Comparison of ENCODE assay signal across 24 mouse cellular contexts in the genomic region with DNA sequence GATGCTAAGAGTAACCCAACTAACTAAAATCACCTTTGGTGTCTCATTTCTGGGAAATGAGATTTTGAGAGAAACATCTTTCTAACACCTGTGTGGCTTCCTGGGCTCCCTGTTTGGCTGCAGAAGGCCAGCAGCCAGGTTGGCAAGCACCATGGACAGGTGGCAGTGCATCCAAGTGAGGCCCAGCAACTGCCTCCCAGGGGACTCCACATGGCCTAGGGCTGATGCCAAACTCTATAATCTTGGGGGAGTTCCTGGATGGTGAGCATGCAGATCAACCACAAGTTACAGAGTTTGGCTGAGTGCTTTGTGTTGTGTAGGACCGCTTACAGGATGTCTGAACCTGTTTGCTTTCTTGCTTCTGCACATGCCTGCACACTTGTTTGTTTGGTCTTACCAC. TPM values are rescaled to one million over a fixed set of nuclear protein-coding genes. Genes with fewer than 3 reads are reported as not detected.
DNase-seq lines count a peak whose midpoint lies in the region; ATAC-seq lines count a peak whose summit lies in the region.
"Had no signal": no experiment of that assay in that cellular context is flagged by ENCODE, and none has a peak within 500 bp of the region (broad histone marks: within the 10 kb centered on the region; RNA-seq: fewer than 3 reads in every experiment).

No protein-coding gene starts in this region.

- H3K27me3 ChIP-seq in midbrain, embryonic 16.5 days (ENCODE audit: control insufficient read depth, insufficient read depth, low read depth, low read length) = no peaks in the 10 kb centered on the region
- H3K27me3 ChIP-seq in midbrain, embryonic 14.5 days (ENCODE audit: control insufficient read depth, insufficient read depth, low read length) = no peaks in the 10 kb centered on the region
- no peaks in the 10 kb centered on the region for H3K27me3 ChIP-seq in forebrain, embryonic 11.5 days (ENCODE audit: control insufficient read depth, insufficient read depth, low read length)
- H3K27me3 ChIP-seq: heart, embryonic 12.5 days; hindbrain, embryonic 15.5 days; intestine, embryonic 15.5 days; stomach, embryonic 15.5 days had no signal

- H3K4me1 ChIP-seq in midbrain, embryonic 16.5 days (ENCODE audit: control insufficient read depth, insufficient read depth, low read length) = no peaks in the 10 kb centered on the region
- no peaks in the 10 kb centered on the region for H3K4me1 ChIP-seq in midbrain, embryonic 14.5 days (ENCODE audit: control insufficient read depth, insufficient read depth, low read length)
- H3K4me1 ChIP-seq in forebrain, embryonic 11.5 days (replicated peaks; ENCODE audit: control insufficient read depth, insufficient read depth, low read length) = no peaks in the 10 kb centered on the region
- H3K4me1 ChIP-seq: heart, embryonic 12.5 days; hindbrain, embryonic 15.5 days; intestine, embryonic 15.5 days; stomach, embryonic 15.5 days had no signal

- H3K4me3 ChIP-seq in midbrain, embryonic 16.5 days (ENCODE audit: low read depth, low read length) = no peak overlapping the region
- no peak overlapping the region for H3K4me3 ChIP-seq in midbrain, embryonic 14.5 days (replicated peaks; ENCODE audit: low read depth, low read length)
- H3K4me3 ChIP-seq in forebrain, embryonic 11.5 days (ENCODE audit: low read depth, low read length) = no peak overlapping the region
- H3K4me3 ChIP-seq: heart, adult 2 months; heart, embryonic 12.5 days; hindbrain, embryonic 15.5 days; intestine, embryonic 15.5 days; stomach, embryonic 15.5 days had no signal

- no peak overlapping the region for H3K9ac ChIP-seq in midbrain, embryonic 16.5 days (ENCODE audit: low read depth, low read length)
- no peak overlapping the region for H3K9ac ChIP-seq in midbrain, embryonic 14.5 days (replicated peaks; ENCODE audit: low read length)
- H3K9ac ChIP-seq in forebrain, embryonic 11.5 days (ENCODE audit: low read length) = no peak overlapping the region
- H3K9ac ChIP-seq: heart, embryonic 12.5 days; hindbrain, embryonic 15.5 days; intestine, embryonic 15.5 days; liver, embryonic 14.5 days; lung, embryonic 14.5 days; stomach, embryonic 15.5 days had no signal

- no peak overlapping the region for H3K27ac ChIP-seq in midbrain, embryonic 16.5 days (ENCODE audit: low read length)
- H3K27ac ChIP-seq in midbrain, embryonic 14.5 days (replicated peaks; ENCODE audit: low read depth, low read length) = no peak overlapping the region
- H3K27ac ChIP-seq in forebrain, embryonic 11.5 days (ENCODE audit: low read depth, low read length) = no peak overlapping the region
- H3K27ac ChIP-seq: heart, adult 2 months; intestine, embryonic 15.5 days; kidney, postnatal 0 days; liver, embryonic 14.5 days; stomach, embryonic 15.5 days had no signal

- H3K36me3 ChIP-seq in midbrain, embryonic 16.5 days (ENCODE audit: control insufficient read depth, insufficient read depth, low read length) = peaks cover 8% of the 10 kb centered on the region
- H3K36me3 ChIP-seq in midbrain, embryonic 14.5 days (ENCODE audit: control insufficient read depth, insufficient read depth, low read length) = peaks cover 48% of the 10 kb centered on the region
- no peaks in the 10 kb centered on the region; the same call in 1 of the 2 replicates for H3K36me3 ChIP-seq in forebrain, embryonic 11.5 days (ENCODE audit: control insufficient read depth, insufficient read depth, low read length)
- H3K36me3 ChIP-seq: intestine, embryonic 15.5 days had no signal

- 91% methylated on average over 1 of the region's 1 CpGs for WGBS in midbrain, embryonic 16.5 days
- WGBS in midbrain, embryonic 14.5 days = 95% methylated on average over 1 of the region's 1 CpGs
- 95% methylated on average over 1 of the region's 1 CpGs for WGBS in forebrain, embryonic 11.5 days

- H3K4me2 ChIP-seq in midbrain, embryonic 16.5 days (ENCODE audit: low read length) = no peak overlapping the region
- H3K4me2 ChIP-seq in midbrain, embryonic 14.5 days (ENCODE audit: low read length) = no peak overlapping the region
- no peak overlapping the region for H3K4me2 ChIP-seq in forebrain, embryonic 11.5 days (ENCODE audit: low read depth, low read length, severe bottlenecking)
- H3K4me2 ChIP-seq: heart, embryonic 12.5 days; hindbrain, embryonic 15.5 days; intestine, embryonic 15.5 days; lung, embryonic 14.5 days; midbrain, embryonic 11.5 days; stomach, embryonic 15.5 days had no signal

- DNase-seq in cerebellum, adult 11-12 months = peak; percentile 48
- DNase-seq in cerebellum, adult 11 months = no peak
- DNase-seq in midbrain, embryonic 14.5 days = no peak
- DNase-seq in cerebellum, adult 9-11 months = peak; percentile 51
- DNase-seq in lung, postnatal 14 days = no peak
- DNase-seq in forebrain, embryonic 11.5 days (ENCODE audit: low spot score) = no peak
- DNase-seq: adrenal gland, postnatal 36 days; gastrocnemius, postnatal 36 days; heart, adult 2 months; kidney, adult 8-10 months; kidney, postnatal 4 days; layer of hippocampus, postnatal 36 days; liver; lung, embryonic 14.5 days had no signal

- 0 out of 2 replicates have a peak, but pooled peaks have one; percentile 28 for ATAC-seq in midbrain, embryonic 16.5 days
- no peak for ATAC-seq in midbrain, embryonic 14.5 days (ENCODE audit: low FRiP score, low TSS enrichment)
- ATAC-seq in inflammation-experienced regulatory T-cells, adult 6 months = no peak
- ATAC-seq in forebrain, embryonic 11.5 days (replicated peaks; ENCODE audit: low FRiP score) = no peak
- ATAC-seq: forebrain, embryonic 14.5 days; intestine, embryonic 15.5 days had no signal

- H3K9me3 ChIP-seq in midbrain, embryonic 16.5 days (replicated peaks; ENCODE audit: control insufficient read depth, low read length, poor library complexity, severe bottlenecking) = no peaks in the 10 kb centered on the region
- H3K9me3 ChIP-seq in midbrain, embryonic 14.5 days (ENCODE audit: control insufficient read depth, low read length) = no peaks in the 10 kb centered on the region
- no peaks in the 10 kb centered on the region for H3K9me3 ChIP-seq in forebrain, embryonic 11.5 days (ENCODE audit: control insufficient read depth, low read length)
- H3K9me3 ChIP-seq: heart, embryonic 12.5 days; hindbrain, embryonic 15.5 days; intestine, embryonic 15.5 days; stomach, embryonic 15.5 days had no signal

RNA-seq across cellular contexts. Expression of gene Fan1, which starts 41.2 kb away (rescaled TPM):
- 5.1 and 7.1 TPM in 2 replicates for polyA plus RNA-seq in midbrain, embryonic 16.5 days (2015; fragmentation: Nextera tagmentation; extraction: Ambion mirVana)
- polyA plus RNA-seq in midbrain, embryonic 14.5 days (2014; fragmentation: Nextera tagmentation; extraction: Ambion mirVana) = 4.7 and 5.0 TPM in 2 replicates
- 1 to 10 TPM; 2.9 to 5.4 (median 4.3) TPM for polyA plus RNA-seq in inflammation-experienced regulatory T-cells, adult 6 months (2017; shearing (Covaris generic))
- polyA plus RNA-seq in forebrain, embryonic 11.5 days (2014; fragmentation: Nextera tagmentation; extraction: Ambion mirVana) = 8.8 and 9.0 TPM in 2 replicates

RNA-seq across cellular contexts. Expression of gene Mtmr10, which starts 45.2 kb away (rescaled TPM):
- 8.8 and 9.9 TPM in 2 replicates for polyA plus RNA-seq in midbrain, embryonic 16.5 days (2015; fragmentation: Nextera tagmentation; extraction: Ambion mirVana)
- polyA plus RNA-seq in midbrain, embryonic 14.5 days (2014; fragmentation: Nextera tagmentation; extraction: Ambion mirVana) = 7.5 and 13.1 TPM in 2 replicates
- polyA plus RNA-seq in inflammation-experienced regulatory T-cells, adult 6 months (2017; shearing (Covaris generic)) = 1 to 10 TPM; 4.5 to 5.8 (median 5.6) TPM
- 10.8 and 13.8 TPM in 2 replicates for polyA plus RNA-seq in forebrain, embryonic 11.5 days (2014; fragmentation: Nextera tagmentation; extraction: Ambion mirVana)

RNA-seq across cellular contexts. Expression of gene Mphosph10, which starts 59.4 kb away (rescaled TPM):
- 22.6 and 28.3 TPM in 2 replicates for polyA plus RNA-seq in midbrain, embryonic 16.5 days (2015; fragmentation: Nextera tagmentation; extraction: Ambion mirVana)
- 19.6 and 25.2 TPM in 2 replicates for polyA plus RNA-seq in midbrain, embryonic 14.5 days (2014; fragmentation: Nextera tagmentation; extraction: Ambion mirVana)
- polyA plus RNA-seq in inflammation-experienced regulatory T-cells, adult 6 months (2017; shearing (Covaris generic)) = 10 to 100 TPM; 47.1 to 57.7 (median 56.0) TPM
- polyA plus RNA-seq in forebrain, embryonic 11.5 days (2014; fragmentation: Nextera tagmentation; extraction: Ambion mirVana) = 52.0 and 55.1 TPM in 2 replicates

RNA-seq across cellular contexts. Expression of gene Mcee, which starts 59.7 kb away (rescaled TPM):
- 36.7 and 43.8 TPM in 2 replicates for polyA plus RNA-seq in midbrain, embryonic 16.5 days (2015; fragmentation: Nextera tagmentation; extraction: Ambion mirVana)
- polyA plus RNA-seq in midbrain, embryonic 14.5 days (2014; fragmentation: Nextera tagmentation; extraction: Ambion mirVana) = 31.9 and 37.5 TPM in 2 replicates
- 10 to 100 TPM; 18.8 to 22.3 (median 21.0) TPM for polyA plus RNA-seq in inflammation-experienced regulatory T-cells, adult 6 months (2017; shearing (Covaris generic))
- polyA plus RNA-seq in forebrain, embryonic 11.5 days (2014; fragmentation: Nextera tagmentation; extraction: Ambion mirVana) = 36.6 and 37.3 TPM in 2 replicates

Comparison
In these comparisons a context has a peak if more than half of its experiments do, and no peak if none do; other contexts are left out.
1. DNase-seq: peak in cerebellum, adult 11-12 months (single experiment) and cerebellum, adult 9-11 months (single experiment); none in cerebellum, adult 11 months (single experiment), midbrain, embryonic 14.5 days (single experiment), lung, postnatal 14 days (single experiment) and forebrain, embryonic 11.5 days (single experiment).